Mouse (Mus musculus) adrenal gland, adult 2 months (tissue): Measurements from ENCODE around the gene Idua. TPM values are rescaled to one million over a fixed set of nuclear protein-coding genes. Genes with fewer than 3 reads are reported as not detected.
A peak's percentile ranks its signal among the peaks of the same experiment; 100 is the strongest.
"Not testable (repeated sequence)": the region's sequence is repeated elsewhere in the genome, so short reads cannot be mapped to it uniquely, and the experiment has no call there.

Source experiments
- DNase-seq: peaks from one replicate; pipeline ENCODE4 v3.0.0; 2021
- long read RNA-seq: library from polyadenylated mRNA; stranded (forward); transcript quantifications from one replicate; pipeline ENCODE4 v2.0.0, GENCODE M21; 2021
- polyA plus RNA-seq: library from polyadenylated mRNA; depleted of rRNA; stranded (reverse); fragments of >200 nt; gene quantifications from 2 replicates; pipeline ENCODE4 v1.2.3, GENCODE M21; 2012; rRNA removed
- total RNA-seq, 2 experiments: library from RNA; stranded (reverse); gene quantifications; 2 replicates each; pipeline ENCODE4 v1.2.3; 2021

Gene Idua
- total RNA-seq (10 to 100 TPM; 15.5 to 16.3 TPM), polyA plus RNA-seq (41.7 and 42.6 TPM in 2 replicates)
- long read RNA-seq, transcript Idua-202 (14 exons, 3,373 nt): major isoform, 9 of 13 reads
- long read RNA-seq, partial matches to known transcripts: 1 of 13 reads
- long read RNA-seq, other reads (novel, unspliced or antisense): 3 of 13 reads

DNA sequence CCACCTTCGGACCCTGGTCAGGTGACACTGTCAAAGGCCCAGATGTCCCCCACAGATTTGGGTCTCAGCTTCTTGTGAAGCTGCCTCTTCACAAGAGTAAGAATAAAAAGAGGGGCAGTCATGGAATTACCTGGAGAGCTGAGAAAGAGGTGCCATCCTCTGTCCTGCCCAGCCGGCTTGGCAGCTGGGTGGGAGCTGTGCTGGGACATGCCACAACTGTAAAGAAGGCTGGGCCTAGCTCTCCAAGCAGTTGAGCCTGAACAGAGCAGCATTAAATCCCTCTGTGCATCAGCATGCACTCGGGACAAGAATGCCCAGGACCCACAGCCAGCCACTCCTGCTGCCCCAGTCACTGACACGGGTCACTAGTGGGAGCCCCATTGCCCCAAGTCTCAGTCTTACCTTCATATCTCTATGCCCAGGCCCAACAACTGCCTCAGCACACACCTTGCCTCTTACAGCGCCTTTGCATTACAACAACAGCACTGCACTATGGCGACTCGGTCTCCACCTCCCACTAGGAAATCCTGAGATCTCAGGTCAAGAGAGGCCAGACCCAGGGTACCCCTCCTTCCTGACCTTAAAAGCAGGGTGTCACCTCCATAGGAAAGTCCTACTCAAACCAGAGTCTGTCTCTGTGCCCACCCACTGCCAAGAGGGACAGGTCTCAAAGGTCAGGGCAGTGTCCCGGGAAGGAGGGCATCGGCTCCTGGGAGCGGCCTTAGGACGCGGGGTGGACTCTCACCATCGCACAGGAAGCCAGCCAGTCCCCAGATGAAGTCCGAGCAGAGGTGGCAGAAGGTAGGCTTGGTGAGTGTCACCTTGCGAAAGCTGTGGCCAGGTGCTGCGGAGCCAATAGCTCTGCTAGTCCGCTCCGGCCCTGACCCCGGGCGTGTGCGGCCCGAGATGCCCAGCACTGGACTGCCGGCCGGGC lies at the start of gene Idua:
Gene Idua (plus strand): TSS at position 634 of the 934 bp plus-strand sequence.
- DNase-seq: no peak

DNA sequence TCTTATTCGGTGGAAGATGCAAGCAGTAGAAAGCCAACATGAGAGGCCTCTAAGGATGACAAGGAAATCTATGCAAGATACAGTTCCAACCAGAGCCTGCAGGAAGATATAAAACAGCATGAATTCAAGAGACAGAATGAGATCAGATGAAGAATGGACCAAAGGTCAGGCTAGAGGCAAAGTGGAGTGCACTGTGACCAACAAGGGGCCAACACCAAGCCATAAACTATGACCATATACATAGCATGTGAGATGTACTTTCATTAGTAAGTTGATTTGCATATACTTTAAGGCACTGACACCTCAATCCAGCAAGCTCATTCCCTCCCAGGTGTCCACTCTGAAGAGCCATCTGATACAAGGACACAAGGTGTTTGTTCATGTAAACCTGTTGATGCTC lies 49.7 kb upstream of the Idua start:
- DNase-seq: no peak

DNA sequence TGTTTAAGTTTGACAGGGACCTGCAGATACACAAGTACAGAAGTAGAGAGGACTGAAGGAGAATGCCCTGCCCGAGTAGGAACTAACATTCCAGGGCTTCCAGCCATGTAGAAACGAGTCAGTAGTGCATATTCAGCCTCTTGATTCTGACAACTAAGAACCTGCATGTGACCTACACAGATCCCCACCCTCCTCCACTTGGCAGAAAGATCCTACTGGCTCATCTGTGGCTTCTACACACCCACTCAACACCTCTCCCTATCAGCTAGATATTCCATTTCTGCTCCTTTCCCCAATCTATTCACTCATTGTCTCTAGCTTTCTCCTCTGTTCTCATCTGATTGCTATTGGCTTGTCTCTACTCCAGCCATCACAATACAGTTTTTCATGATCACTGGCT lies 38.3 kb upstream of the Idua start:
- DNase-seq: no peak

DNA sequence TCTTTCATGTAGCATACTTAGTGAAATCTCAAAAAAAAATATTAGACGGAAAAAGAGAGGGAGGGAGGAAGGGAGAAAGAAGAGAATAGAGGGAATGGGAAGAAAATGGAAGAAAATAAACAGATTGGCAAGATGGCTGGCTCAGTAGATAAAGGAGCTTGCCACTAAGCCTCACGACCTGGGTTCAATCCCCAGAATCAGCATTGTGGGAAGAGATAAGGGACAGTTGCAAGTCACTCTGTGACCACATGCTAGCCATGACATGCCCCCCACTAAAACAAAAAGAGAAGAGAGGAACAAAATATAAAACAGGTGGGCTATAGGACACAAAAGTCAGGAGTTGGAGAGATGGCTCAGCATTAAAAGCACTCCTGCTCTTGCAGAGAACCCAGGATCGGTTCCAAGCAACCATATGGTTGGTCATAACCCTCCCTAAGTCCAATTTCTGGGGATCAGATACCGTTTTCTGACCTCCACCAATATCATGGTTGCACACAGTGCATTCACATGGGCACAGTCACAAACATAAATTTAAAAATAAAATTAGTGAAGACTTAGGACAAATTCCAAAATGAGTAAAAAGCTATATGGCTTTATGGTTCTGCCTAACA lies 34.0 kb upstream of the Idua start:
- DNase-seq: no peak

DNA sequence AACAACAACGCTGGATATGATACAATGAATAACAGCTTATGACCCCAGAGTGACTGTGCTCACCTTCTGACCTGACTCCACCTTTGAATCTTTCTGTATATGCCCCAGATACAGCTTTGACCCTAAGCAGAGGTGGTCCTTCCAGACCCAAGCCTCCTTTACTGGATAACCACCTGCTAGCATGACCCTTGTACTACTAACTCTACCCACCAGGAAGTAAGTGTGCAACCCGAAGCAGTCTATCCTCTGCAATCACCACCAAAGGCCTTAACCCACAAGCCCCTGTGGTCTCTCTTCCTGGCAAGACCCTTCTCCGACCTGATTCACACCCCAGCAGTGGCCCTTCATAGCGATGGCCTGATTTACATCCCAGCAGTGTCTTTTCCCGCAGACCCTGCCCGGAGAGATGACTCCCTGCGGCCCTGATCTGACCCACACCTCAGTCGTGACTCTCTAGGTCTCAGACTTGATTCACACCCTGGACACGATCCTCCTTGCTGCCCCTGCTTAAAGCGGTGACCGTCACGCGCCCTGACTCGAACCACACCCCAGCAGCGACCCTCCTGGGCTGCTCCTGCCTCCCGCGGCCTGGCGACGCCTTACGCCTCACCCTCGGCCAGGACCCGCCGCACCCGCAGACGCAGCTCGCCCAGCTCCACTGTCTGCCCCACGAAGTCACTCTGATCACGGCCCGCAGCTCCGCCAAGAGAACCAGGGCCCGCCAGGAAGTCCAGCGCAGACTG lies 31.1 kb upstream of the Idua start:
- DNase-seq: no peak

DNA sequence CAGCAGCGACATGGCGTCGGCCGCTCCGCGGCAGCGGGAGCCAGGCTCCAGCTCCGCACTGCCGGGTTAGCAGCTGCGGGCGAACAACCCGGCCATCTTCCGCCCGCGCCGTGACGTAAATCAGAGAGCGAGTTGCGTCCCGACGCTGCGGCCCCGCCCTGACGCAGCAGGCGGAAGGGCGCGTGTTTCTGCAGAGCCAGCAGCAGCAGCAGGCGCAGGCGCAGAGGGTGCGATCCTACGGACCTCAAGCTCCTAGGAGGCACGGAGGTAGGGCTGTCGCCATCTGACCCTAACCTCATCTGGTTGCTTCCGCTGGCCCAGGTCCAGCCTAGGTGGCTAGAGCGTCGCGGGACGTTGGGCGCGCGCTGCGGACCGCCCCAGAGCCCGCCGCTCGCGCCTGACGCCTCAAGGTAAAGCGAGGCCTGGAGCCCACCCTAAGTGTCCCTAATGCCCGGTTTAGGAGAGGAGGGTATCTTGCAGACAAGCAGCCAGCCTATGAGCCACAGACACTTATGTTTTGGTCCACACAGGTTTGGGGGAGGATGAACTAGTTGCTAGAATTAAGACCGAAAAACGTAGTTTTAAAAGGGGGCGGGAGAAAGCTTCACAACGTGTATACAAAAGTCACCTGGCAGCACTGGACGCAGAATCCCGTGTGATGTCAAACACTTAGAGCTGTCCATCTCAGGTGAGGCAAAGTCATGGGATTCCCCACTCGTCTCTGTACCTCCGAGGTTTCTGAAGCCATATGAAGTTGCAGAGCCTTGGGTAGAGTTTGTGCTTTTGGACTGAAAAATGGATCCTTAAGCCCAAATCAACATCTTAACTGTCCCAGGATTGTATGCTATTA lies 30.3 kb upstream of the Idua start, which contains the start of the genes Gak and Tmem175:
Gene Gak (minus strand): TSS at position 122 of the 850 bp plus-strand sequence.
Gene Tmem175 (plus strand): TSS at position 137 of the 850 bp plus-strand sequence.
- peak; percentile 95 for DNase-seq

GRCm38 (mm10) chr5:108633676-108634075 lies 26.5 kb upstream of the Idua start:
- DNase-seq: no peak

DNA sequence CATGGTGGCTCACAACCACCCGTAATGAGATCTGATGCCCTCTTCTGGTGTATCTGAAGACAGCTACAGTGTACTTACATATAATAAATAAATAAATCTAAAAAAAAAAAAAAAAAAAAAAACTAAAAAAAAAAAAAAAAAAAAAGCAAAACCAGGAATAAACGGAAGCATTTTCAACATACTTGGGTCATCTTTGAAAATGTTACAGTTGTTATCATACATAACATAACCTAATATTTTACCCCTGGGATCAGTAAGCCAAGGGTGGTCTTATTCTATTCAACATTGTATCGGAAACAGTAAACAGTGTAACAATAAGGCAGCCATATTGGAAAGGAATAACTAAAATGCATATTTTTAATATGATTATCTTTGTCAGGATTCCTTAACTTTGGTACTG lies 26.0 kb upstream of the Idua start:
- not testable (repeated sequence) for DNase-seq

- no peak for DNase-seq
Measured at GRCm38 (mm10) chr5:108636172-108636571, 24.0 kb upstream of the Idua start.

- DNase-seq: no peak
Measured at GRCm38 (mm10) chr5:108643674-108644073, 16.5 kb upstream of the Idua start.

GRCm38 (mm10) chr5:108645651-108646342 lies 14.3 kb upstream of the Idua start:
- no peak for DNase-seq

GRCm38 (mm10) chr5:108646343-108646660 lies 13.8 kb upstream of the Idua start:
- DNase-seq: no peak

DNA sequence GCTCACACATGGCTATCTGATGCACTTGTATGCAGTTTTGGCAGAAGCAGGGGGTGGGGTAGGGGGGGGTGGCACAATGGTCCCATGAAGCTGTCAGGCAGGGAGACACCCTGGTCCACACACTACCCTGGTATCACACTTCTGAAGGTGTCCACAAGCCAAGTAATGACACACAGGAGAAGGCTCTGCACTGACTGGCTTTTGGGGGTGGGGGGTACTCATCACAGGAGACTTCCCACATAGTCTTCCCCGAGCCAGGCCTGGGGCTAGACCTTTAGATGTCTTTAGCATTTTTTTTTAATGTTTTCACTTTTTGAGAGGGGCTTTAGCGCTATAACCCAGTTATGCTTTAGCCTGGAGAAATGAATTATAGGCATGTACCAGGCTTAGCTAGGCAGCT lies 12.8 kb upstream of the Idua start:
- DNase-seq: no peak

DNA sequence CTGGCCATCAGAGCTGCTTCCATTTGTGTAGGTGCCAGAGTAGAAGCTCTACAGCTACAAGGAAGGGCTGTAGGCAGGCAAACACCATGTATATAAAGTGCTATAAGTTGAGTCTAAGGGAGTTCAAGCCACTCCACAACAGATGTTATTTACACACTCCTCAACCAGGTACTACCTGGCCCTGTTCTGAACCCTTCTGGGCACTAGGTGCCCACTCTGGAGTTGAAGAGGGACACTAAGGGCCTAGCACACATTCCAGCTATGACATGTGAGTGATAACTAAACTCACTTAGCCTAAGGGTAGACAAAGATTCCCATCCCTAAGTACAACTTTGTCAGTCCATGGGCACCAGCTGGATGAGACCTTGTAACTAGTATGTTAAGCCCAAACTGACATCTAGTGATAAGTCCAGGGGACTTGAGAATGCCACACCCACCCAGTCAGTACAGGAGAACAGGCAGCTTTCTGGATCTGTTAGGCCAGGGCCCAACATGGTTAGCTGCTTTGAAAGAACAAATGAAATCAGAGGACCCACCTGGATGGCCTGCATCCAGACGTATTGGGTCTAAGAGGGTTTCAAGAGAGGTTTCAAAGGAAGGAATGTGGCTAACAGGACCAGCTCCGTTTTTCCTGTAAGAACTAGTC lies 12.2 kb upstream of the Idua start:
- no peak for DNase-seq

- DNase-seq: no peak
Measured at GRCm38 (mm10) chr5:108648937-108649576, 11.1 kb upstream of the Idua start.

GRCm38 (mm10) chr5:108650341-108650740 lies 9.8 kb upstream of the Idua start:
- no peak for DNase-seq

GRCm38 (mm10) chr5:108651136-108651720 lies 8.9 kb upstream of the Idua start:
- no peak for DNase-seq

DNA sequence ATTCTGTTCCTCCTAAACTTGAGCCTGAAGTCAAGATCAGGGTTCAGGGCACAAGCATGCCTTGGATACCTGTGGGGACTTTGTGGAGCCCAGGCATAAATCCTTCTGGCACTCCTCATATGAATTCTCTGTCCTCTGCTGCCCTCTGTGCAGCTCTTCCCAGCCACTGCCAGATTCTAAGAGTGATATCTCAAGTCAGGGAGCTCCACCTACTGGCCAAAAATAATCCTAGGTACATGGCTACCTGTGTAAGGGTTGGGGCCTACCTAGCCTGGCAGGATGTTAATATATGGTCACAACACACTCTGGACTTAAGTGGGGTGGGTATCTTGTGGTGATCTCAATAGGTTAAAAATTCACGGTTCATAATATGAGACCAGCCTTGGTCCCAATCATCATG lies 8.3 kb upstream of the Idua start:
- DNase-seq: peak; percentile 61

GRCm38 (mm10) chr5:108653341-108653740 lies 6.8 kb upstream of the Idua start:
- DNase-seq: no peak
